In genomic region chr10:24821990-24822676, GRCm38 (mm10) we compare ENCODE assay signal across 20 mouse cellular contexts. TPM values are rescaled to one million over a fixed set of nuclear protein-coding genes. Genes with fewer than 3 reads are reported as not detected.
DNase-seq lines count a peak whose midpoint lies in the region; ATAC-seq and TF ChIP-seq lines count a peak whose summit lies in the region.
"Had no signal": no experiment of that assay in that cellular context is flagged by ENCODE, and none has a peak within 500 bp of the region (broad histone marks: within the 10 kb centered on the region; RNA-seq: fewer than 3 reads in every experiment).

No protein-coding gene starts in this region.

- H3K36me3 ChIP-seq in CH12.LX (replicated peaks in 1 of 2; ENCODE audit: control insufficient read depth in 1 of 2, insufficient read depth in 1 of 2, low read length in 1 of 2): no peaks in the 10 kb centered on the region
- no peaks in the 10 kb centered on the region for H3K36me3 ChIP-seq in liver, embryonic 11.5 days (ENCODE audit: control insufficient read depth, insufficient read depth, low read length)
- H3K36me3 ChIP-seq: embryonic facial prominence, embryonic 12.5 days; forebrain, embryonic 10.5 days; hindbrain, embryonic 12.5 days; neural tube, embryonic 12.5 days had no signal

- no peak for TF ChIP-seq EP300 in CH12.LX (IDR thresholded peaks at IDR 0.05; ENCODE audit: low read length)

- H3K27ac ChIP-seq in CH12.LX (ENCODE audit: insufficient read depth, low read depth): no peak overlapping the region
- H3K27ac ChIP-seq in liver, embryonic 11.5 days (ENCODE audit: low read depth, low read length): no peak overlapping the region
- H3K27ac ChIP-seq: embryonic facial prominence, embryonic 12.5 days; forebrain, embryonic 10.5 days; hindbrain, embryonic 12.5 days; neural tube, embryonic 12.5 days had no signal

- WGBS in liver, embryonic 11.5 days: 42% methylated on average over 4 of the region's 4 CpGs

- dilution Hi-C loops in CH12.LX (cut with MboI; ENCODE audit: extremely low pct_ligation_motif_present, extremely low pct_unique_long_range_greater_than_20kb, low sequenced_read_pairs): no loop called here

- 0 out of 2 replicates have a peak overlapping the region, but pooled peaks have one; percentile 4 for H3K4me2 ChIP-seq in CH12.LX (ENCODE audit: insufficient read depth, low read depth, poor library complexity, severe bottlenecking)
- no peak overlapping the region for H3K4me2 ChIP-seq in liver, embryonic 11.5 days
- H3K4me2 ChIP-seq: embryonic facial prominence, embryonic 12.5 days; hindbrain, embryonic 12.5 days; neural tube, embryonic 12.5 days had no signal

- TF ChIP-seq RAD21 in CH12.LX (IDR thresholded peaks at IDR 0.05; ENCODE audit: low read depth, low read length): no peak

- H3K9me3 ChIP-seq in CH12.LX (replicated peaks; ENCODE audit: low read length): no peaks in the 10 kb centered on the region
- no peaks in the 10 kb centered on the region for H3K9me3 ChIP-seq in liver, embryonic 11.5 days (ENCODE audit: control insufficient read depth, low read length)
- H3K9me3 ChIP-seq: forebrain, embryonic 10.5 days; hindbrain, embryonic 12.5 days; megakaryocyte, embryonic 14.5 days; neural tube, embryonic 12.5 days had no signal

- no peak for DNase-seq in CH12.LX (ENCODE audit: extremely low read depth)
- peak; percentile 64 for DNase-seq in c-Kit-positive CD71-positive TER-119-positive erythroid progenitor cells, embryonic 14.5 days (ENCODE audit: low spot score)
- no peak for DNase-seq in liver, embryonic 11.5 days (ENCODE audit: low spot score)
- DNase-seq in thymus, postnatal 25 days: no peak
- DNase-seq in cerebellum, postnatal 25 days: no peak
- no peak for DNase-seq in heart, postnatal 14 days
- DNase-seq: adrenal gland, adult 2 months; cerebellum, adult 11-12 months; cerebellum, postnatal 36 days; gastrocnemius, postnatal 25 days; kidney, adult 18-20 months; kidney, postnatal 10 days; thymus, postnatal 36 days had no signal

- no peak overlapping the region for H3K4me3 ChIP-seq in CH12.LX (replicated peaks in 1 of 3; ENCODE audit: low read depth in 2 of 3, low read length in 2 of 3, poor library complexity in 1 of 3)
- H3K4me3 ChIP-seq in liver, embryonic 11.5 days (ENCODE audit: low read depth, low read length): no peak overlapping the region
- H3K4me3 ChIP-seq: embryonic facial prominence, embryonic 12.5 days; forebrain, embryonic 10.5 days; hindbrain, embryonic 12.5 days; megakaryocyte, embryonic 14.5 days; neural tube, embryonic 12.5 days had no signal

- H3K9ac ChIP-seq in CH12.LX (ENCODE audit: insufficient read depth, low read depth): no peak overlapping the region
- no peak overlapping the region for H3K9ac ChIP-seq in liver, embryonic 11.5 days (ENCODE audit: low read depth, low read length)
- H3K9ac ChIP-seq: embryonic facial prominence, embryonic 12.5 days; hindbrain, embryonic 12.5 days; neural tube, embryonic 12.5 days had no signal

- in situ Hi-C loops in CH12.LX (cut with MboI; ENCODE audit: low pct_ligation_motif_present, low pct_unique_long_range_greater_than_20kb, low sequenced_read_pairs): no loop called here

- intact Hi-C loops in heart, postnatal 14 days (cut with DNase I): no loop called here

- no peak for TF ChIP-seq CTCF in CH12.LX (conservative IDR thresholded peaks at IDR 0.05 in 1 of 2, IDR thresholded peaks at IDR 0.05 in 1 of 2; ENCODE audit: low read depth in 2 of 2, low read length in 2 of 2)

- no peak for TF ChIP-seq POLR2A in CH12.LX (IDR thresholded peaks at IDR 0.05; ENCODE audit: low read depth, low read length)

- H3K27me3 ChIP-seq in CH12.LX (replicated peaks): no peaks in the 10 kb centered on the region
- H3K27me3 ChIP-seq in liver, embryonic 11.5 days (replicated peaks; ENCODE audit: control insufficient read depth, insufficient read depth, low read length): no peaks in the 10 kb centered on the region
- H3K27me3 ChIP-seq: embryonic facial prominence, embryonic 12.5 days; hindbrain, embryonic 12.5 days; megakaryocyte, embryonic 14.5 days; neural tube, embryonic 12.5 days had no signal

- peaks cover 5 to 24% of the 10 kb centered on the region in 2 experiments; a peak in 3 of 4 replicates for H3K4me1 ChIP-seq in CH12.LX (ENCODE audit: control insufficient read depth in 1 of 2, insufficient read depth in 2 of 2)
- peaks cover 6% of the 10 kb centered on the region for H3K4me1 ChIP-seq in liver, embryonic 11.5 days (replicated peaks; ENCODE audit: control insufficient read depth, insufficient read depth, low read length)
- H3K4me1 ChIP-seq: neural tube, embryonic 12.5 days had no signal

- peak; percentile 84 for ATAC-seq in liver, embryonic 11.5 days (replicated peaks; ENCODE audit: low FRiP score)
- peak; percentile 45; the same call in 1 of the 2 replicates for ATAC-seq in megakaryocyte-erythroid progenitor cell, adult 5-6 weeks (replicated peaks; ENCODE audit: low FRiP score, low TSS enrichment, poor library complexity, severe bottlenecking)
- ATAC-seq: lung, postnatal 0 days had no signal

- no peaks in the 10 kb centered on the region for H3K79me2 ChIP-seq in CH12.LX (replicated peaks; ENCODE audit: control insufficient read depth, extremely low read depth, insufficient read depth, poor library complexity, severe bottlenecking)

TF ChIP-seq in CH12.LX, 34 proteins besides CTCF, POLR2A, EP300 and RAD21:
- TF ChIP-seq NRF1 (IDR thresholded peaks at IDR 0.05; ENCODE audit: low read depth, low read length) (no peak), MEF2A (IDR thresholded peaks at IDR 0.05; ENCODE audit: borderline replicate concordance, low read depth, low read length) (no peak), MAFK (IDR thresholded peaks at IDR 0.05; ENCODE audit: insufficient replicate concordance, low read length) (0 out of 2 replicates have a peak, but pooled peaks have one; percentile 34), SMC3 (IDR thresholded peaks at IDR 0.05; ENCODE audit: low read depth, low read length) (no peak), NELFE (IDR thresholded peaks at IDR 0.05; ENCODE audit: low read depth, low read length) (no peak)
TF ChIP-seq in CH12.LX: peak in this region for 1.

RNA-seq across cellular contexts. Expression of gene Enpp3, which starts 20.5 kb away (rescaled TPM):
- total RNA-seq in CH12.LX (2012; rRNA removed) (0.04 TPM in 1 of 2 replicates, not detected in the other), CH12.LX (2014; rRNA removed) (0.08 and 0.15 TPM in 2 replicates)
- 0.24 and 0.48 TPM in 2 replicates for polyA plus RNA-seq in CH12.LX (2012; ENCODE audit: insufficient read length, low read depth)
- 2.2 and 2.4 TPM in 2 replicates for polyA plus RNA-seq in liver, embryonic 11.5 days (2014; fragmentation: Nextera tagmentation; extraction: Ambion mirVana)
- 1.2 and 2.3 TPM in 2 replicates for total RNA-seq in megakaryocyte-erythroid progenitor cell, adult 5-6 weeks (2014; fragmentation: Nextera tagmentation)
- 1.4 TPM in 2 replicates for total RNA-seq in megakaryocyte-erythroid progenitor cell, adult 5-6 weeks (2017)
- total RNA-seq in heart, postnatal 14 days (2021): 1 to 10 TPM; 5.6 to 9.0 TPM

RNA-seq across cellular contexts. Expression of gene Med23, which starts 47.7 kb away (rescaled TPM):
- total RNA-seq in CH12.LX (2012; rRNA removed): 43.5 and 43.6 TPM in 2 replicates
- 45.6 and 46.7 TPM in 2 replicates for total RNA-seq in CH12.LX (2014; rRNA removed)
- 37.1 and 45.7 TPM in 2 replicates for polyA plus RNA-seq in CH12.LX (2012; ENCODE audit: insufficient read length, low read depth)
- 20.0 and 22.0 TPM in 2 replicates for polyA plus RNA-seq in liver, embryonic 11.5 days (2014; fragmentation: Nextera tagmentation; extraction: Ambion mirVana)
- 24.5 and 36.0 TPM in 2 replicates for total RNA-seq in megakaryocyte-erythroid progenitor cell, adult 5-6 weeks (2014; fragmentation: Nextera tagmentation)
- total RNA-seq in megakaryocyte-erythroid progenitor cell, adult 5-6 weeks (2017): 25.3 and 25.7 TPM in 2 replicates
- 10 to 100 TPM; 16.2 to 16.6 TPM for total RNA-seq in heart, postnatal 14 days (2021)
